Mouse (Mus musculus): ENCODE results near the gene Stip1. TPM values are rescaled to one million over a fixed set of nuclear protein-coding genes. Genes with fewer than 3 reads are reported as not detected.
"Not testable (repeated sequence)": the region's sequence is repeated elsewhere in the genome, so short reads cannot be mapped to it uniquely, and the experiment has no call there.

The Stip1 gene
- total RNA-seq, 1 experiment from 2014 or later = 257 TPM

- no peak for ATAC-seq (replicated peaks; ENCODE audit: low read depth, poor library complexity, severe bottlenecking)
Observed at GRCm38 (mm10) chr19:7018546-7018945, 21.2 kb downstream of the Stip1 start.

- peak; percentile 68 for ATAC-seq (replicated peaks; ENCODE audit: low read depth, poor library complexity, severe bottlenecking)
Observed at GRCm38 (mm10) chr19:7017541-7018457, 22.0 kb downstream of the Stip1 start.

- no peak for ATAC-seq (replicated peaks; ENCODE audit: low read depth, poor library complexity, severe bottlenecking)
Observed at GRCm38 (mm10) chr19:7014481-7015135, 25.2 kb downstream of the Stip1 start.

GRCm38 (mm10) chr19:7013984-7014383 lies 25.8 kb downstream of the Stip1 start:
- no peak for ATAC-seq (replicated peaks; ENCODE audit: low read depth, poor library complexity, severe bottlenecking)

GRCm38 (mm10) chr19:7012426-7012825 lies 27.3 kb downstream of the Stip1 start:
- ATAC-seq (replicated peaks; ENCODE audit: low read depth, poor library complexity, severe bottlenecking) = no peak

- ATAC-seq (replicated peaks; ENCODE audit: low read depth, poor library complexity, severe bottlenecking) = no peak
Observed at GRCm38 (mm10) chr19:7006892-7007593, 32.7 kb downstream of the Stip1 start.

GRCm38 (mm10) chr19:6999360-7000063 lies 40.3 kb downstream of the Stip1 start:
- ATAC-seq (replicated peaks; ENCODE audit: low read depth, poor library complexity, severe bottlenecking) = no peak

- no peak for ATAC-seq (replicated peaks; ENCODE audit: low read depth, poor library complexity, severe bottlenecking)
Observed at GRCm38 (mm10) chr19:6997721-6998290, 42.0 kb downstream of the Stip1 start.

- ATAC-seq (replicated peaks; ENCODE audit: low read depth, poor library complexity, severe bottlenecking) = peak; percentile 59
Observed at GRCm38 (mm10) chr19:6996006-6996405, 43.8 kb downstream of the Stip1 start, which contains the start of the genes Nudt22 and Trpt1. TSS of gene Nudt22 (minus strand) at chr19:6996117. TSS of gene Trpt1 (plus strand) at chr19:6996131.

GRCm38 (mm10) chr19:6995255-6995991 lies 44.3 kb downstream of the Stip1 start:
- ATAC-seq (replicated peaks; ENCODE audit: low read depth, poor library complexity, severe bottlenecking) = no peak

- no peak for ATAC-seq (replicated peaks; ENCODE audit: low read depth, poor library complexity, severe bottlenecking)
Observed at GRCm38 (mm10) chr19:6994489-6994888, 45.3 kb downstream of the Stip1 start.

- no peak for ATAC-seq (replicated peaks; ENCODE audit: low read depth, poor library complexity, severe bottlenecking)
Observed at GRCm38 (mm10) chr19:6994002-6994401, 45.8 kb downstream of the Stip1 start.

GRCm38 (mm10) chr19:6993011-6993770 lies 46.6 kb downstream of the Stip1 start:
- ATAC-seq (replicated peaks; ENCODE audit: low read depth, poor library complexity, severe bottlenecking) = no peak

- ATAC-seq (replicated peaks; ENCODE audit: low read depth, poor library complexity, severe bottlenecking) = peak; percentile 91
Observed at GRCm38 (mm10) chr19:6992011-6992858, 47.5 kb downstream of the Stip1 start, which contains the start of gene Dnajc4. TSS of gene Dnajc4 (minus strand) at chr19:6992572.

GRCm38 (mm10) chr19:6991166-6991565 lies 48.6 kb downstream of the Stip1 start:
- ATAC-seq (replicated peaks; ENCODE audit: low read depth, poor library complexity, severe bottlenecking) = not testable (repeated sequence)

- no peak for ATAC-seq (replicated peaks; ENCODE audit: low read depth, poor library complexity, severe bottlenecking)
Observed at GRCm38 (mm10) chr19:6990712-6991111, 49.1 kb downstream of the Stip1 start.

GRCm38 (mm10) chr19:6989251-6989650 lies 50.5 kb downstream of the Stip1 start:
- ATAC-seq (replicated peaks; ENCODE audit: low read depth, poor library complexity, severe bottlenecking) = no peak

Data from common myeloid progenitor, adult 5-6 weeks (primary cell).